Mouse (Mus musculus) stomach, postnatal 0 days (tissue): ENCODE measurements around the gene Gm12184. TPM values are rescaled to one million over a fixed set of nuclear protein-coding genes. Genes with fewer than 3 reads are reported as not detected.

Experiments
- ATAC-seq: fragments of 200-750 bp; cut with Nextera tagmentation; 2 replicates; pipeline ENCODE4 v1.8.0; 2017; ENCODE audit not compliant: low FRiP score, low TSS enrichment
- DNase-seq: peaks from one replicate; pipeline ENCODE4 v3.0.0-alpha.2; 2016; ENCODE audit warnings: low spot score
- H3K27ac ChIP-seq: fragments of 300-500 bp; sonication (generic); replicated peaks from 2 replicates; pipeline ENCODE4 v1.5.1; 2014; ENCODE audit warnings: mild to moderate bottlenecking, control low read depth
- H3K27me3 ChIP-seq: fragments of 300-500 bp; sonication (generic); 2 replicates; pipeline ENCODE4 v1.6.1; 2014; ENCODE audit warnings: low read length; ENCODE audit not compliant: control insufficient read depth, insufficient read depth
- H3K36me3 ChIP-seq: fragments of 300-500 bp; sonication (generic); 2 replicates; pipeline ENCODE4 v1.6.1; 2014; ENCODE audit warnings: low read length, mixed read lengths; ENCODE audit not compliant: control insufficient read depth, insufficient read depth
- H3K4me1 ChIP-seq: fragments of 300-500 bp; sonication (generic); replicated peaks from 2 replicates; pipeline ENCODE4 v1.6.1; 2014; ENCODE audit warnings: antibody characterized with exemption; ENCODE audit not compliant: control insufficient read depth, insufficient read depth
- H3K4me2 ChIP-seq: fragments of 300-500 bp; sonication (generic); replicated peaks from 2 replicates; pipeline ENCODE4 v1.6.1; 2014; ENCODE audit warnings: low read depth, mild to moderate bottlenecking, control low read depth, moderate library complexity
- H3K4me3 ChIP-seq: fragments of 300-500 bp; sonication (generic); 2 replicates; pipeline ENCODE4 v1.5.1; 2014; ENCODE audit warnings: low read depth, low read length, control low read depth
- H3K9ac ChIP-seq: fragments of 300-500 bp; sonication (generic); 2 replicates; pipeline ENCODE4 v1.6.1; 2014; ENCODE audit warnings: mild to moderate bottlenecking, low read length, control low read depth, mixed read lengths
- H3K9me3 ChIP-seq: fragments of 300-500 bp; sonication (generic); 2 replicates; pipeline ENCODE4 v1.6.1; 2016; ENCODE audit warnings: low read length; ENCODE audit not compliant: control insufficient read depth
- CTCF ChIP-seq: IDR thresholded peaks from 2 replicates; pipeline ENCODE4 v1.5.1; 2016; ENCODE audit warnings: antibody characterized with exemption, low read depth, mild to moderate bottlenecking, moderate library complexity
- EP300 ChIP-seq: optimal IDR thresholded peaks from 2 replicates; pipeline ENCODE3; 2016; ENCODE audit warnings: antibody characterized with exemption
- WGBS: fragments of 180-500 bp; shearing (Covaris S2); extraction: QIAGEN DNeasy Blood & Tissue Kit; methylation state at CpG from one replicate; pipeline ENCODE4 v1.1.7; 2014; 5-methylcytosine and 5-hydroxymethylcytosine counted together
- polyA plus RNA-seq: library from polyadenylated mRNA; unstranded; fragments of >200 nt; fragmentation: Nextera tagmentation; extraction: Ambion mirVana; gene quantifications from 2 replicates; pipeline ENCODE4 v1.2.1, GENCODE M21; 2015

The Gm12184 gene
- polyA plus RNA-seq, 1 experiment from 2014 or later, result 5.0 TPM

- H3K4me3 ChIP-seq, result peak overlapping the region; percentile 53
- TF ChIP-seq EP300, result no peak
- no peak for TF ChIP-seq CTCF
- peaks cover 6% of the 10 kb centered on the region; the same call in 1 of the 2 replicates for H3K4me1 ChIP-seq
- H3K27me3 ChIP-seq, result no peaks in the 10 kb centered on the region
- H3K36me3 ChIP-seq, result no peaks in the 10 kb centered on the region
- no peak for ATAC-seq
- H3K9me3 ChIP-seq, result no peaks in the 10 kb centered on the region
- peak overlapping the region; percentile 76 for H3K4me2 ChIP-seq
- H3K9ac ChIP-seq, result peak overlapping the region; percentile 77
- peak; percentile 34 for DNase-seq
- H3K27ac ChIP-seq, result peak overlapping the region; percentile 90
- WGBS, result 9% methylated on average over 17 of the region's 17 CpGs
These were observed 45.5 kb upstream of the Gm12184 start for GRCm38 (mm10) chr11:48871817-48872541.

- H3K27ac ChIP-seq, result peak within 1 kb of the TSS; percentile 90
- 0 out of 2 replicates have a peak, but pooled peaks cover 3% of the 10 kb centered on the region for H3K36me3 ChIP-seq
- no peaks in the 10 kb centered on the region for H3K9me3 ChIP-seq
- H3K4me2 ChIP-seq, result peak within 1 kb of the TSS; percentile 76
- peak within 1 kb of the TSS; percentile 77 for H3K9ac ChIP-seq
- TF ChIP-seq CTCF (peak; percentile 46), EP300 (no peak)
- H3K27me3 ChIP-seq, result no peaks in the 10 kb centered on the region
- peak; percentile 84 for DNase-seq
- peak; percentile 61 for ATAC-seq
- WGBS, result under 1% methylated on average over 19 of the region's 19 CpGs
- H3K4me1 ChIP-seq, result peaks cover 6% of the 10 kb centered on the region; the same call in 1 of the 2 replicates
- peak within 1 kb of the TSS; percentile 53 for H3K4me3 ChIP-seq
These were observed 44.8 kb upstream of the Gm12184 start, which contains the start of gene Irgm1 for GRCm38 (mm10) chr11:48871201-48871772. TSS of gene Irgm1 (minus strand) at chr11:48871683.

GRCm38 (mm10) chr11:48870781-48871180, 44.3 kb upstream of the Gm12184 start:
- no peak for ATAC-seq
- H3K4me3 ChIP-seq, result peak overlapping the region; percentile 53
- H3K27ac ChIP-seq, result peak overlapping the region; percentile 90
- peaks cover 6% of the 10 kb centered on the region; the same call in 1 of the 2 replicates for H3K4me1 ChIP-seq
- H3K9me3 ChIP-seq, result no peaks in the 10 kb centered on the region
- TF ChIP-seq CTCF (no peak), EP300 (no peak)
- no peak for DNase-seq
- WGBS, result 27% methylated on average over 7 of the region's 7 CpGs
- H3K9ac ChIP-seq, result peak overlapping the region; percentile 77
- H3K27me3 ChIP-seq, result no peaks in the 10 kb centered on the region
- peaks cover 6% of the 10 kb centered on the region; the same call in 1 of the 2 replicates for H3K36me3 ChIP-seq
- H3K4me2 ChIP-seq, result peak overlapping the region; percentile 76

- H3K4me2 ChIP-seq, result peak overlapping the region; percentile 76
- WGBS, result 33% methylated on average over 7 of the region's 7 CpGs
- H3K9ac ChIP-seq, result peak overlapping the region; percentile 55
- peak overlapping the region; percentile 53 for H3K4me3 ChIP-seq
- peaks cover 6% of the 10 kb centered on the region; the same call in 1 of the 2 replicates for H3K4me1 ChIP-seq
- TF ChIP-seq EP300 (no peak), CTCF (no peak)
- peaks cover 6% of the 10 kb centered on the region; the same call in 1 of the 2 replicates for H3K36me3 ChIP-seq
- DNase-seq (peak; percentile 35), ATAC-seq (0 out of 2 replicates have a peak, but pooled peaks have one; percentile 30)
- no peaks in the 10 kb centered on the region for H3K9me3 ChIP-seq
- H3K27ac ChIP-seq, result 0 out of 2 replicates have a peak overlapping the region, but pooled peaks have one; percentile 30
- H3K27me3 ChIP-seq, result no peaks in the 10 kb centered on the region
These were observed 43.1 kb upstream of the Gm12184 start for GRCm38 (mm10) chr11:48869380-48870110.

GRCm38 (mm10) chr11:48866481-48866880, 40.0 kb upstream of the Gm12184 start:
- Histone ChIP-seq H3K4me3 (no peak overlapping the region), H3K9ac (no peak overlapping the region), H3K4me2 (no peak overlapping the region), H3K4me1 (peaks cover 2% of the 10 kb centered on the region; the same call in 1 of the 2 replicates), H3K27ac (no peak overlapping the region), H3K27me3 (no peaks in the 10 kb centered on the region), H3K9me3 (no peaks in the 10 kb centered on the region), H3K36me3 (peaks cover 6% of the 10 kb centered on the region; the same call in 1 of the 2 replicates)
- TF ChIP-seq CTCF (no peak), EP300 (no peak)
- 92% methylated on average over 9 of the region's 9 CpGs for WGBS
- DNase-seq, result no peak
- no peak for ATAC-seq
